Mouse (Mus musculus) hindbrain, embryonic 15.5 days (tissue): ENCODE measurements around the gene A3galt2. TPM values are rescaled to one million over a fixed set of nuclear protein-coding genes. Genes with fewer than 3 reads are reported as not detected.

Experiments used
- ATAC-seq: fragments of 200-750 bp; cut with Nextera tagmentation; 2 replicates; pipeline ENCODE4 v1.8.0; 2017; ENCODE audit warnings: low read depth, moderate number of reproducible peaks, moderate TSS enrichment; ENCODE audit not compliant: low FRiP score
- H3K27ac ChIP-seq: fragments of 300-500 bp; sonication (generic); replicated peaks from 2 replicates; pipeline ENCODE4 v1.5.1; 2015; ENCODE audit warnings: mild to moderate bottlenecking, inconsistent platforms
- H3K27me3 ChIP-seq: fragments of 300-500 bp; sonication (generic); 2 replicates; pipeline ENCODE4 v1.6.1; 2015; ENCODE audit warnings: control low read depth, inconsistent platforms
- H3K36me3 ChIP-seq: fragments of 300-500 bp; sonication (generic); 2 replicates; pipeline ENCODE4 v1.6.1; 2015; ENCODE audit warnings: control low read depth, inconsistent platforms
- H3K4me1 ChIP-seq: fragments of 300-500 bp; sonication (generic); replicated peaks from 2 replicates; pipeline ENCODE4 v1.6.1; 2015; ENCODE audit warnings: control low read depth, inconsistent platforms
- H3K4me2 ChIP-seq: fragments of 300-500 bp; sonication (generic); 2 replicates; pipeline ENCODE4 v1.6.1; 2015; ENCODE audit warnings: moderate library complexity, mild to moderate bottlenecking, inconsistent platforms
- H3K4me3 ChIP-seq: fragments of 300-500 bp; sonication (generic); 2 replicates; pipeline ENCODE4 v1.5.1; 2015; ENCODE audit warnings: mild to moderate bottlenecking, inconsistent platforms
- H3K9ac ChIP-seq: fragments of 300-500 bp; sonication (generic); 2 replicates; pipeline ENCODE4 v1.6.1; 2015; ENCODE audit warnings: inconsistent platforms
- H3K9me3 ChIP-seq: fragments of 300-500 bp; sonication (generic); 2 replicates; pipeline ENCODE4 v1.6.1; 2016; ENCODE audit warnings: control low read depth, inconsistent platforms
- WGBS: fragments of 180-500 bp; shearing (Covaris S2); methylation state at CpG from one replicate; pipeline ENCODE4 v1.1.7; 2015; 5-methylcytosine and 5-hydroxymethylcytosine counted together
- polyA plus RNA-seq: library from polyadenylated mRNA; unstranded; fragments of >200 nt; fragmentation: Nextera tagmentation; extraction: Ambion mirVana; gene quantifications from 2 replicates; pipeline ENCODE4 v1.2.1, GENCODE M21; 2015

Gene A3galt2
- polyA plus RNA-seq, 1 experiment from 2014 or later: 0.18 TPM

- Histone ChIP-seq H3K4me1 (peaks cover 49% of the 10 kb centered on the region), H3K27me3 (no peaks in the 10 kb centered on the region), H3K27ac (peak overlapping the region; percentile 95), H3K9ac (peak overlapping the region; percentile 91), H3K4me3 (peak overlapping the region; percentile 78), H3K4me2 (peak overlapping the region; percentile 90), H3K9me3 (no peaks in the 10 kb centered on the region), H3K36me3 (no peaks in the 10 kb centered on the region)
- peak; percentile 19; the same call in 1 of the 2 replicates for ATAC-seq
- WGBS: under 1% methylated on average over 37 of the region's 74 CpGs
Measured at GRCm38 (mm10) chr4:128805150-128806042, 50.2 kb downstream of the A3galt2 start.

DNA sequence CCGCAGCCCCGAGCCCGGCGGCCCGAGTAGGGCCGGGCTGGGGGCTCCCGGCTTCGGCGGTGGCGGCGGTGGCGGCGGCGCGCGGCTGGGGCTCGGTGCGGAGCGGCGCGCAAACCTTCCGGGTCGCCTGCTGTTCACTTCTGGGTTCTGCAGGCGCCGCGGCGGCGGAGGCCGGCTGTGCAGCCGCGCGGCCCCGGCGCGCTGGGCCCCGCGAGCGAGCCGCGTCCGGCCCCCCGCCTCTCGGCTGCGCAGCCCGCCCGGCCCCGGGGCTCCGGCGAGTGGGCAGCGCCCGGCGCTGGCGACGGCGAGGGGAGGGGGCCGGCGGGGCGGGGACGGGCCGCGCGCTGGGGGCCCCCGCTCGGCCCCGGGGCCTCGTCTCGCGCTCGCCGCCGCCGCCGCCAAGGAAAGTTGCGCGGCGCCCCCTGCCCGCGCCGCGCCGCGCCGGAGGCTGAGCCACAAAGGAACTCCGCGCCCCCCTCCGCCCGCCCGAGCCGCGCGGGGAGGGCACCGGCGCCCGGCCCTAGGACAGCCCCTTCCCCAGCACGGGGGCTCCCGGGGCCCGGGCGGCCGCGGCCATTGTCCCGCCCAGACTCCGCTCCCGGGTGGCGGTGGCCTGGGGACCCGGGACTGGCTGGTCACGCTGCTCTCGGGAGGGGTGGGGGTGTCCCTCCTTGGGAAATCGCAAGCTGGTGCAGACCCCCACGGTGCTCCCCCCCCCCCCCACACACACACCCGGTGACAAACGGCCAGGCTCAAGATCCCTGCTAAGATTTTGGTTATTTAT is 51.1 kb downstream of the A3galt2 start, which contains the start of gene Zfp362:
Zfp362 (minus strand) TSS at position 3 of the 784 bp plus-strand sequence.
- peaks cover 47% of the 10 kb centered on the region for H3K4me1 ChIP-seq
- 0% methylated on average over 47 of the region's 111 CpGs for WGBS
- ATAC-seq: peak; percentile 57
- no peaks in the 10 kb centered on the region for H3K36me3 ChIP-seq
- H3K4me3 ChIP-seq: peak within 1 kb of the TSS; percentile 78
- no peaks in the 10 kb centered on the region for H3K27me3 ChIP-seq
- no peaks in the 10 kb centered on the region for H3K9me3 ChIP-seq
- peak within 1 kb of the TSS; percentile 90 for H3K4me2 ChIP-seq
- peak within 1 kb of the TSS; percentile 91 for H3K9ac ChIP-seq
- H3K27ac ChIP-seq: peak within 1 kb of the TSS; percentile 95

DNA sequence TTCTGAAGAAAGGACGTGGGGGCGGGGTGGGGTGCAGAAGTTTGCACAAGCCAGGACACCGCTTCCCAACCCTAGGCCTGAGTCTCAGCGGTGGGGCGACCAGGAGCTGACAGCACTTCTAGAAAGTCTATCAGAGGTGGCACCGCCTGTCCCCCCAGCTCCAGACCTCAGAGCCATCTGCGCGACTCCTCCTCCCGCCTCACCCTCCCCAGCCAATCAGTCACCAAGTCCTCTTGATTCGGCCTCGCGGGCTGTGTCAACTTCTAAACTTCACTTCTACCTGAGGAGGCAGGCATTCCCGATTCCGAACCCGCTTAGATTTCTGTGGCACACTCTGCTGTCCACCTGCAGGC is 51.6 kb downstream of the A3galt2 start:
- no peaks in the 10 kb centered on the region for H3K36me3 ChIP-seq
- H3K27me3 ChIP-seq: no peaks in the 10 kb centered on the region
- peak overlapping the region; percentile 90 for H3K4me2 ChIP-seq
- H3K4me1 ChIP-seq: peaks cover 43% of the 10 kb centered on the region
- peak overlapping the region; percentile 95 for H3K27ac ChIP-seq
- H3K9ac ChIP-seq: peak overlapping the region; percentile 91
- ATAC-seq: peak; percentile 44; the same call in 1 of the 2 replicates
- H3K9me3 ChIP-seq: no peaks in the 10 kb centered on the region
- H3K4me3 ChIP-seq: peak overlapping the region; percentile 78
- WGBS: 0% methylated on average over 15 of the region's 15 CpGs

GRCm38 (mm10) chr4:128811382-128812056 is 56.4 kb downstream of the A3galt2 start:
- peak overlapping the region; percentile 69 for H3K27ac ChIP-seq
- 14% methylated on average over 16 of the region's 16 CpGs for WGBS

DNA sequence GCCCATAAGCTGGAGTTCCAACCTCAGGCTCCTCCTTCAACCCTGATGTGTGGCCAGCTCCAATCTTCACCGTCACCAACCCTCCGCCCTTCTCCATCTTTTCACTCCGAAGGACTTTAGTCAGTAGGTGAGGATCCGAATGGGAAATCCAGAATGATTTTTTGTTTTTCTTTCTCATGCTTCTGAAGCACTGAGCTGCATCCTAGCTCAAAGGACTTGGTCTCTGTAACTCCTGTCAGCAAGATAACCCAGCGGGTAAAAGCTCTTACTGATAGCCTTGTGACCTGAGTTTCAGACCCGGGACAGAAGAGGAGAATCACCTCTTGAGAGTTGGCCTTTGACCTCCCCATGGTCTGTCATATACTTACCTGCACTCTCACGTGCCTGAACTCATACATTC is 61.8 kb downstream of the A3galt2 start:
- no peak overlapping the region for H3K9ac ChIP-seq
- no peaks in the 10 kb centered on the region for H3K27me3 ChIP-seq
- 74% methylated on average over 7 of the region's 7 CpGs for WGBS
- H3K4me3 ChIP-seq: no peak overlapping the region
- H3K36me3 ChIP-seq: no peaks in the 10 kb centered on the region
- ATAC-seq: no peak
- peaks cover 6% of the 10 kb centered on the region for H3K4me1 ChIP-seq
- no peak overlapping the region for H3K4me2 ChIP-seq
- H3K27ac ChIP-seq: peak overlapping the region; percentile 30; the same call in 1 of the 2 replicates
- H3K9me3 ChIP-seq: no peaks in the 10 kb centered on the region

More at GRCm38 (mm10) chr4:128811382-128812056, 56.4 kb downstream of the A3galt2 start:
- Histone ChIP-seq H3K27me3 (no peaks in the 10 kb centered on the region), H3K36me3 (no peaks in the 10 kb centered on the region), H3K9ac (peak overlapping the region; percentile 65), H3K4me3 (peak overlapping the region; percentile 51), H3K4me2 (peak overlapping the region; percentile 63), H3K9me3 (no peaks in the 10 kb centered on the region), H3K4me1 (peaks cover 21% of the 10 kb centered on the region)
- ATAC-seq: peak; percentile 95

Other genes with a start within 250 kb of the A3galt2 start
- 4.2 and 4.8 TPM in 2 replicates for gene Zscan20, start 145.3 kb upstream of the A3galt2 start, polyA plus RNA-seq
- gene Tlr12, start 136.7 kb upstream of the A3galt2 start, polyA plus RNA-seq: 1.5 and 2.0 TPM in 2 replicates
- gene Phc2, start 100.7 kb upstream of the A3galt2 start, polyA plus RNA-seq: 67.0 and 71.5 TPM in 2 replicates
- gene Zfp362, start 50.7 kb downstream of the A3galt2 start, polyA plus RNA-seq: 33.6 and 36.7 TPM in 2 replicates
- gene Trim62, start 128.2 kb downstream of the A3galt2 start, polyA plus RNA-seq: 24.6 and 28.4 TPM in 2 replicates
- gene Azin2, start 207.1 kb downstream of the A3galt2 start, polyA plus RNA-seq: 17.3 and 21.9 TPM in 2 replicates
- 84.8 and 93.2 TPM in 2 replicates for gene Ak2, start 236.6 kb downstream of the A3galt2 start, polyA plus RNA-seq